In the genomic region with DNA sequence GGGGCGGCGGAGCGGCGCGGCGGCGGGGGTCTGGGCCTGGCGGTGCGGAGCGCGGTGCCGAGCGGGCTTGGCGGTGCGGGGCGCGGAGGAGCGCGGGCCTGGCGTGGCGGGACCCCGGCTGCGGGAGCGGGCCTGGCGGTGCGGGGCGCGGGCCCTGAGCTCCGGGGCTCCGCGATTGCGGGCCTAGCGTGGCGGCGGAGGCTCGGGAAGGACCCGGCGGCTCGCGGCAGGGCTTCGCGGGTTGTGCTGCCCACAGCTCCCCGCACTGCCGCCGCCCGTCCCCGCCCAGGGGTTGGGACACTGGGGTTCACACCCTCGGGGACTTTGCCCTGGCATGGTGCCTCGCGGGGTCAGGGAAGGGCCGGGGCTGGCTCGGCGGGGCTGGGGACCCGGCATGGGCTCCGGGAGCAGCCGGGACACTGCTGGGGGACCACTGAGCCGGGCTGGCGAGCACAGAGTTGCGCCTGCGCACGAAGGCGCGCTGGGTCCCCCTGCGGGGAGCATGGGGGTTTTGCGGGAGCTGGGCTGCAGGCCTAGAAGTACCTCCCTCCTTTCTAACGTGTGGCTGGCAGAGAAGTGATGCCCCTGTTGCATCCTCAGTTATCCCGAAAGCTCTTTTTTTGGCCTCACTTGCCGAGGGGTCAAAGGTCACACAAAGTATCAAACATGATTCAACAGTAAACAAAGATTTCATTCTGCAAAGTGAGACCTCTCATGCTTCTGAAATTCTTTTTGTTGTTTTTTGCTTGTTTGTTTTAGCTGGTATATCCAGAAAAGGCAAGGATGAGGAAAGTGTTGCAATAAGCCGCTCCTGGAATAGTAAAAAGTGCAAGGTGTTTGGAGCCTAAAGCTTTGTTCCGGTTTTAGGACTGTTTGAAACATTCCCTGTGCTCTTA, we compare ENCODE assay signal across 8 mouse cellular contexts. TPM values are rescaled to one million over a fixed set of nuclear protein-coding genes. Genes with fewer than 3 reads are reported as not detected.
DNase-seq lines count a peak whose midpoint lies in the region; ATAC-seq lines count a peak whose summit lies in the region.

Gene Slc35d1, minus strand, starts transcription at position 240 of the 896 bp plus-strand sequence.

- peak; percentile 96 for ATAC-seq in hindbrain, embryonic 11.5 days (ENCODE audit: low FRiP score)

- WGBS in hindbrain, embryonic 11.5 days: 2% methylated on average over 51 of the region's 70 CpGs

- H3K27ac ChIP-seq in hindbrain, embryonic 11.5 days (ENCODE audit: low read depth, low read length): peak within 1 kb of the TSS; percentile 97

- H3K4me3 ChIP-seq in hindbrain, embryonic 11.5 days (ENCODE audit: low read depth, low read length): peak within 1 kb of the TSS; percentile 83

- H3K9ac ChIP-seq in hindbrain, embryonic 11.5 days (ENCODE audit: low read depth, low read length): peak within 1 kb of the TSS; percentile 99

- H3K36me3 ChIP-seq in hindbrain, embryonic 11.5 days (ENCODE audit: control insufficient read depth, insufficient read depth, low read length): no peaks in the 10 kb centered on the region

- no peaks in the 10 kb centered on the region for H3K4me1 ChIP-seq in hindbrain, embryonic 11.5 days (replicated peaks; ENCODE audit: control insufficient read depth, insufficient read depth, low read length)

- peak within 1 kb of the TSS; percentile 65 for H3K4me2 ChIP-seq in hindbrain, embryonic 11.5 days (replicated peaks; ENCODE audit: low read depth, low read length)

- H3K9me3 ChIP-seq in hindbrain, embryonic 11.5 days (ENCODE audit: control insufficient read depth, low read length): no peaks in the 10 kb centered on the region

- H3K27me3 ChIP-seq in hindbrain, embryonic 11.5 days (ENCODE audit: control insufficient read depth, insufficient read depth, low read length): no peaks in the 10 kb centered on the region

- peak; percentile 91 for DNase-seq in NIH3T3 (ENCODE audit: low read depth)
- peak; percentile 71 for DNase-seq in cerebellum, adult 9-10 months
- peak in 1 of 2 experiments; percentile 79 for DNase-seq in frontal cortex, adult 2 months (ENCODE audit: extremely low spot score in 1 of 2, low spot score in 1 of 2)
- DNase-seq in hindbrain, embryonic 11.5 days (ENCODE audit: low spot score): peak; percentile 87
- DNase-seq in layer of hippocampus, postnatal 25 days (ENCODE audit: extremely low spot score in 1 of 2, low spot score in 1 of 2): peak; percentile 71 to 76
- peak; percentile 74 for DNase-seq in lung, postnatal 14 days
- peak; percentile 85 for DNase-seq in retina, embryonic 14.5 days (ENCODE audit: low spot score)
- peak; percentile 83 to 89 for DNase-seq in thymus, postnatal 36 days

RNA-seq across cellular contexts. Expression of gene Slc35d1, which starts in this region (rescaled TPM):
- 10.9 and 11.0 TPM in 2 replicates for polyA plus RNA-seq in frontal cortex, adult 2 months (2012; rRNA removed)
- 10.9 and 11.5 TPM in 2 replicates for polyA plus RNA-seq in hindbrain, embryonic 11.5 days (2014; fragmentation: Nextera tagmentation; extraction: Ambion mirVana)
- 10 to 100 TPM; 10.2 to 12.8 TPM for total RNA-seq in layer of hippocampus, postnatal 25 days (2021)
